Mouse (Mus musculus): ENCODE measurements around the gene Pttg1ip.
A peak's percentile ranks its signal among the peaks of the same experiment; 100 is the strongest.

Pttg1ip gene

GRCm38 (mm10) chr10:77581408-77582284 lies at the start of gene Pttg1ip:
Gene Pttg1ip, plus strand, starts transcription at chr10:77581720.
- DNase-seq: peak; percentile 97 to 99

GRCm38 (mm10) chr10:77532020-77532413 lies 49.5 kb upstream of the Pttg1ip start:
- DNase-seq: no peak

GRCm38 (mm10) chr10:77536727-77537126 lies 44.8 kb upstream of the Pttg1ip start:
- DNase-seq: no peak

- no peak for DNase-seq
Observed at GRCm38 (mm10) chr10:77537215-77538209, 44.0 kb upstream of the Pttg1ip start.

- DNase-seq: peak; percentile 50 to 65
Observed at GRCm38 (mm10) chr10:77539320-77539945, 42.1 kb upstream of the Pttg1ip start.

GRCm38 (mm10) chr10:77540576-77541102 lies 40.9 kb upstream of the Pttg1ip start:
- DNase-seq: no peak

- DNase-seq: no peak
Observed at GRCm38 (mm10) chr10:77541864-77542666, 39.5 kb upstream of the Pttg1ip start.

GRCm38 (mm10) chr10:77543226-77543625 lies 38.3 kb upstream of the Pttg1ip start:
- peak; percentile 61 to 63 for DNase-seq

GRCm38 (mm10) chr10:77544916-77545315 lies 36.6 kb upstream of the Pttg1ip start:
- DNase-seq: peak; percentile 93 to 95

GRCm38 (mm10) chr10:77548576-77548975 lies 32.9 kb upstream of the Pttg1ip start:
- DNase-seq: peak in 1 of 2 experiments; percentile 25

GRCm38 (mm10) chr10:77550874-77551273 lies 30.6 kb upstream of the Pttg1ip start:
- DNase-seq: peak; percentile 64 to 75

GRCm38 (mm10) chr10:77552162-77552561 lies 29.4 kb upstream of the Pttg1ip start:
- DNase-seq: no peak

- no peak for DNase-seq
Observed at GRCm38 (mm10) chr10:77553285-77553684, 28.2 kb upstream of the Pttg1ip start.

GRCm38 (mm10) chr10:77554918-77555317 lies 26.6 kb upstream of the Pttg1ip start:
- DNase-seq: no peak

GRCm38 (mm10) chr10:77556631-77557030 lies 24.9 kb upstream of the Pttg1ip start:
- DNase-seq: no peak

- peak; percentile 68 to 69 for DNase-seq
Observed at GRCm38 (mm10) chr10:77557641-77558040, 23.9 kb upstream of the Pttg1ip start.

- DNase-seq: no peak
Observed at GRCm38 (mm10) chr10:77560090-77560489, 21.4 kb upstream of the Pttg1ip start.

- no peak for DNase-seq
Observed at GRCm38 (mm10) chr10:77560830-77561229, 20.7 kb upstream of the Pttg1ip start.

- DNase-seq: no peak
Observed at GRCm38 (mm10) chr10:77561508-77561907, 20.0 kb upstream of the Pttg1ip start.

GRCm38 (mm10) chr10:77565005-77565404 lies 16.5 kb upstream of the Pttg1ip start:
- no peak for DNase-seq

GRCm38 (mm10) chr10:77566651-77567050 lies 14.9 kb upstream of the Pttg1ip start:
- peak; percentile 95 to 98 for DNase-seq

GRCm38 (mm10) chr10:77569481-77569880 lies 12.0 kb upstream of the Pttg1ip start:
- no peak for DNase-seq
